Mouse (Mus musculus) embryonic facial prominence, embryonic 15.5 days (tissue): ENCODE data around the gene Frem1. TPM values are rescaled to one million over a fixed set of nuclear protein-coding genes. Genes with fewer than 3 reads are reported as not detected.

Experiments used
- ATAC-seq: fragments of 200-750 bp; cut with Nextera tagmentation; 2 replicates; pipeline ENCODE4 v1.8.0; 2017; ENCODE audit warnings: low read depth, moderate TSS enrichment; ENCODE audit not compliant: insufficient number of reproducible peaks, low FRiP score, low TSS enrichment
- H3K27ac ChIP-seq: fragments of 300-500 bp; sonication (generic); replicated peaks from 2 replicates; pipeline ENCODE4 v1.5.1; 2015; ENCODE audit warnings: mild to moderate bottlenecking, inconsistent platforms
- H3K27me3 ChIP-seq: fragments of 300-500 bp; sonication (generic); 2 replicates; pipeline ENCODE4 v1.6.1; 2015; ENCODE audit warnings: inconsistent platforms
- H3K36me3 ChIP-seq: fragments of 300-500 bp; sonication (generic); 2 replicates; pipeline ENCODE4 v1.6.1; 2015; ENCODE audit warnings: mild to moderate bottlenecking, inconsistent platforms
- H3K4me1 ChIP-seq: fragments of 300-500 bp; sonication (generic); 2 replicates; pipeline ENCODE4 v1.6.1; 2015; ENCODE audit warnings: inconsistent platforms
- H3K4me2 ChIP-seq: fragments of 300-500 bp; sonication (generic); replicated peaks from 2 replicates; pipeline ENCODE4 v1.6.1; 2015; ENCODE audit warnings: mild to moderate bottlenecking, inconsistent platforms
- H3K4me3 ChIP-seq: fragments of 300-500 bp; sonication (generic); replicated peaks from 2 replicates; pipeline ENCODE4 v1.5.1; 2015; ENCODE audit warnings: mild to moderate bottlenecking, inconsistent platforms
- H3K9ac ChIP-seq: fragments of 300-500 bp; sonication (generic); 2 replicates; pipeline ENCODE4 v1.6.1; 2015; ENCODE audit warnings: inconsistent platforms
- H3K9me3 ChIP-seq: fragments of 300-500 bp; sonication (generic); replicated peaks from 2 replicates; pipeline ENCODE4 v1.6.1; 2016; ENCODE audit warnings: inconsistent platforms
- WGBS: fragments of 180-500 bp; shearing (Covaris S2); methylation state at CpG from one replicate; pipeline ENCODE4 v1.1.7; 2015; 5-methylcytosine and 5-hydroxymethylcytosine counted together
- polyA plus RNA-seq: library from polyadenylated mRNA; unstranded; fragments of >200 nt; fragmentation: Nextera tagmentation; extraction: Ambion mirVana; gene quantifications from 2 replicates; pipeline ENCODE4 v1.2.1, GENCODE M21; 2015

Frem1 gene
- polyA plus RNA-seq, 1 experiment from 2014 or later: 13.9 TPM

DNA sequence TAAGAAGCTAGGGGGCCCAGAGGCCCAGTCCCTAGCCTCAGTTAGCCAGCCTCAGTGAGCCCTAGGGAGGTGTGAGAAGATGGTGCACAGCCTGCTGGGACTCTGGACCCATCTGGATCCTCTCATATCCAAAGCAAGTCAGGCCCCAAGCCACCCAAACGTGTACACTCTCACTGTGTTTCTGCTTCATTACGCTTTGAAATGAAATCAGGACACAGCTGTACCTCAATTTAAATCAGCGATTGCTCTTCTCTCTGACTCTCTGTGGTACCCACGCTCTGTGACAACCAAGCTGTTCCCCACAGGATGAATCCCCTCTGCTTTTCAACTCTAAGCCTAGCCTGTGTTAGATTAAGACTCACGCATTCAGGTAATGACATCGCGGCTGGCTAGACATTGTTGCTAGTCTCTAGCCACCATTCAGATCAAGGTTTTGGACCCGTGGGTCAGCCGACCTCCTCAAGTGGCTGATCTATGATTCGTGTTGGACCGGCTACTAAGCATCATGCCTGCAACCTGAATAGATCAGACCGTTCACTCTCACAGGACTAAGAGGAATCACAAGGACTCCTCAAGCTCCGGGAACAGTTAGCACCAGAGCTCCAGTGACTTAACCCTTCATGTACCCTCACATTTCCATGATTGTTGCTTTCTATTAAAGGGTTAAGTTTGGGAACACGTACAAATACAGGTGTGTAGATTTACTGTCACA is 94.2 kb downstream of the Frem1 start:
- H3K36me3 ChIP-seq: peaks cover 13% of the 10 kb centered on the region; the same call in 1 of the 2 replicates
- H3K4me2 ChIP-seq: no peak overlapping the region
- ATAC-seq: peak; percentile 57
- H3K4me3 ChIP-seq: no peak overlapping the region
- no peak overlapping the region for H3K9ac ChIP-seq
- H3K4me1 ChIP-seq: no peaks in the 10 kb centered on the region
- 78% methylated on average over 14 of the region's 14 CpGs for WGBS
- H3K27me3 ChIP-seq: no peaks in the 10 kb centered on the region
- H3K9me3 ChIP-seq: no peaks in the 10 kb centered on the region
- H3K27ac ChIP-seq: no peak overlapping the region

DNA sequence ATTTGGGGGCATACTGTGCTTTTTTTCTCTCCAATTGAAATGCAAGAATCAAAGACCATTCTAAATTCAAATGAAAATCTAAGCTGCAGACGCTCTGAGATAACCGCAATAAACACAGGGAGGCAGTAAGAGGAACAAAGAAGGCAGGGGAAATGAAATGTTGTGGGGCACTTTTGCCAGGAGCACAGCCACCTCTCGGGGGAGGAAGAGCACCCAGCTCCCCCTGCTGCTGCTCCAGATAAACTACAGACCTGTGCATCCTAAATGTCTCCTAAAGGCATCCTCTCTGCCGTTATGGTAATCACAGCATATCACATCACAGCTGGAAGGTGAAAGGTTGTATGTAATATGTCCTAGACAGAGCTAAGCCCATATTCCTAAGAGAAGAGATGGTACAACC is 98.1 kb downstream of the Frem1 start:
- H3K36me3 ChIP-seq: peaks cover 17% of the 10 kb centered on the region; the same call in 1 of the 2 replicates
- H3K4me2 ChIP-seq: no peak overlapping the region
- H3K9me3 ChIP-seq: no peaks in the 10 kb centered on the region
- no peak for ATAC-seq
- H3K9ac ChIP-seq: no peak overlapping the region
- no peaks in the 10 kb centered on the region for H3K27me3 ChIP-seq
- WGBS: 70% methylated on average over 4 of the region's 4 CpGs
- H3K4me1 ChIP-seq: no peaks in the 10 kb centered on the region
- no peak overlapping the region for H3K27ac ChIP-seq
- no peak overlapping the region for H3K4me3 ChIP-seq

DNA sequence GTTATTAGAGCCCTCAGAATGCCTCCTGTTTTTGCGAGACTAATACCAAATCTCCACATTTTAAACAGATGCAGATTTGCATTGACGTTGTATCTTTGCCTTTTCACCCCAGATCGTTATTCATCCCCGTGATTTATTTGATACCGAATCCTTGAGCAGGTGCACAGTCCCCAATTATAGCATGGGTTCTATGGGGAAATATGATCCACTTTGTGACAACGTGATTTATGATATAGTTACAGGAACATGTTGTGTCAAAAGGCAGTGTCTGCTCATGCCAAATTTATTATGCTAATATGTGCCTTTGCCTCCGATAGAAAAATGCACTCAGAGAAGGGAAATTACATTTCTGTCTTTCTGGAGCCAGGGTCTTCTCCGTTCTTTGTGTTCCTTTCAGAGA is 102.6 kb downstream of the Frem1 start:
- Histone ChIP-seq H3K4me3 (no peak overlapping the region), H3K9me3 (no peaks in the 10 kb centered on the region), H3K27me3 (no peaks in the 10 kb centered on the region), H3K4me2 (no peak overlapping the region), H3K9ac (no peak overlapping the region), H3K36me3 (peaks cover 8% of the 10 kb centered on the region; the same call in 1 of the 2 replicates), H3K27ac (no peak overlapping the region), H3K4me1 (no peaks in the 10 kb centered on the region)
- no peak for ATAC-seq
- 68% methylated on average over 8 of the region's 8 CpGs for WGBS

DNA sequence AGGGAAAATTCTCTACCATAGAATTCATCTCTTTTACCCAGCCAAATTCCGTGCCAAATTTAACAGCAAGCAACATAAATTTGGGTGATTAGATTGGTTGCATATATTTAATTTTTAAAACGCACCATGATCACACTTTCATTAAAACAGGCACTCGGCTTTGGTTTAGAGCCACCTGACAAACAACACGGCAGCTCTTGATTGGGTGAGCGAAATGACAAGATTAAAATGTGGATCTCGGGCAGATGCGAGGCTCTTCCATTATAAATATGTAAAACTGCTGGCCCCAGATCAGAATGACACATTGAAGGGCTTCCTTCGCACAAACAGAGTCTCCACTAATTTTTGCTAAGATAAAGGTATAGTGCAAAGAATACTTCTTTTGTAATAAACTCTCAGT is 105.4 kb downstream of the Frem1 start:
- Histone ChIP-seq H3K36me3 (peaks cover 8% of the 10 kb centered on the region; the same call in 1 of the 2 replicates), H3K27ac (no peak overlapping the region), H3K4me3 (no peak overlapping the region), H3K4me2 (no peak overlapping the region), H3K4me1 (no peaks in the 10 kb centered on the region), H3K9ac (no peak overlapping the region), H3K27me3 (no peaks in the 10 kb centered on the region), H3K9me3 (no peaks in the 10 kb centered on the region)
- WGBS: 91% methylated on average over 8 of the region's 8 CpGs
- ATAC-seq: no peak

DNA sequence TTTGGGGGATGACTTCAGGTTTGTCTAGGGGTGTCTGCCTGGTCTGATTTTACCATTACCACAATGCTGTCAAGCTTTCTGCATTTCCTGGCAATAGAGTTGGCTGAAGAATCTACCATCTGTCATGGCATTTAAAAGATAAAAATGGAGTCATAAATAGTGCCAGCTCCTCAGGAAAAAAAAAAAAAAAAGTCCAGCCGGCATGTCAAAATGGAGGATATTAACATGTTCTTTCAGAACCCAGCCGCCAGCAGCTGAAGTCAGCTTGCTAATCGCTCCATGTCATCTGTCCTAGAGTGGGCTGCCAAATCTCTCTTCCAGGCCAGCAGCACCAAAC is 105.9 kb downstream of the Frem1 start:
- H3K27ac ChIP-seq: 0 out of 2 replicates have a peak overlapping the region, but pooled peaks have one; percentile 29
- H3K36me3 ChIP-seq: peaks cover 8% of the 10 kb centered on the region; the same call in 1 of the 2 replicates
- H3K4me3 ChIP-seq: no peak overlapping the region
- H3K4me1 ChIP-seq: no peaks in the 10 kb centered on the region
- no peak overlapping the region for H3K4me2 ChIP-seq
- ATAC-seq: no peak
- WGBS: 70% methylated on average over 3 of the region's 3 CpGs
- H3K9ac ChIP-seq: no peak overlapping the region
- no peaks in the 10 kb centered on the region for H3K27me3 ChIP-seq
- H3K9me3 ChIP-seq: no peaks in the 10 kb centered on the region

DNA sequence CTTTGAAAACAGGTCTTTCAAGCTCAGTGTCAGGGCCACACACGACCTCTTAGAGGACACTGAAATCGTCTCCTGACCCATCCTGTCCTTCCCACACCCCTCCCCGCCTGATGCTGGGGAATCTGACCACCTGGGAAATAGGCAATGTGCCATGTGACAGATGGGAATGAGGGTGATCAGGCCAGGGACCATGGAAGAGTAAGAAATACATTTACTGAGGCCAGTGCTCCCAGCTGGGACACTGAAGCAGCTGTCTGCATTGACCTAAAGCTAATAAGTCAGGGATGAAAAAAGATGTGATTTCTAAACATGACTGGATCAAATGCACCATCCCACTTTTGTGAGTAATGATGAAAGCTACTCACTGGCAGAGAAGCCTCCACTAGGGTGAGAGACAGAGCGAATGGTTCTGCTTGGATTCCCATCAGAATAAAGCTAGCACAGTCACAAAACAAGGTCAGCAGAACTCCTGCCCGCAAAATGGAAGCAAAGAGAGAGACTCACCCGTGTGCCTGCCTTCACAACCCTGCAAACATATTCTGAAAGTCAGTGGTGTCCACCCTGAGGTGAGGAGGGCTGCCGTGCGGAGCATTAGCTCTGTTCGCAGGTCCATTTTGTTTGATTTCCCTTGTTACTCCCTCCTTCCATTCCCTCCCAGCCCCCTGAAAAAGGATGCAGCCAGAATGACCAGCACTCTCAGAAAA is 106.4 kb downstream of the Frem1 start:
- no peak overlapping the region for H3K9ac ChIP-seq
- no peak for ATAC-seq
- no peak overlapping the region for H3K4me2 ChIP-seq
- no peak overlapping the region for H3K4me3 ChIP-seq
- H3K27me3 ChIP-seq: no peaks in the 10 kb centered on the region
- no peaks in the 10 kb centered on the region for H3K4me1 ChIP-seq
- 85% methylated on average over 9 of the region's 9 CpGs for whole genome bisulfite sequencing
- H3K9me3 ChIP-seq: no peaks in the 10 kb centered on the region
- peaks cover 8% of the 10 kb centered on the region; the same call in 1 of the 2 replicates for H3K36me3 ChIP-seq
- 0 out of 2 replicates have a peak overlapping the region, but pooled peaks have one; percentile 29 for H3K27ac ChIP-seq

DNA sequence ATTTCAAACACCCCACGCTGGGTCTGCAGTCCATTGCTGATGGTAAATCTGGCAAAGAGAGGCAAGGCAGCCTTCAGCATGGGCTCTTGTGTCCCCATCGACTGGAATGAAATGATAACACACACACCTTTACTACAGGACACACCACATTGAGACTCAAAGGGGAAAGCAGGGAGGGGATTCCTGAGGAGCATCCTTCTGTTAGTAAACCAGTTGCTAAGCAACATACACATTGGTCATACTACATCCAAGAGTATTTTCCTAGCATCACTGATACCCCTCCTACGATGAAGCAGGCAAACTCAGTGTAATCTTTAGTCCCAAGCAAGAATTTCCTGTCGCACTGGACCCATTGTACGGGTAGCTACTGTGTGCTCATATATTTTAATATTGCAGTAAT is 111.5 kb downstream of the Frem1 start:
- Histone ChIP-seq H3K4me2 (no peak overlapping the region), H3K9me3 (no peaks in the 10 kb centered on the region), H3K27me3 (no peaks in the 10 kb centered on the region), H3K4me1 (no peaks in the 10 kb centered on the region), H3K9ac (no peak overlapping the region), H3K4me3 (no peak overlapping the region), H3K27ac (no peak overlapping the region), H3K36me3 (peaks cover 11% of the 10 kb centered on the region; the same call in 1 of the 2 replicates)
- WGBS: 89% methylated on average over 5 of the region's 5 CpGs
- ATAC-seq: no peak

DNA sequence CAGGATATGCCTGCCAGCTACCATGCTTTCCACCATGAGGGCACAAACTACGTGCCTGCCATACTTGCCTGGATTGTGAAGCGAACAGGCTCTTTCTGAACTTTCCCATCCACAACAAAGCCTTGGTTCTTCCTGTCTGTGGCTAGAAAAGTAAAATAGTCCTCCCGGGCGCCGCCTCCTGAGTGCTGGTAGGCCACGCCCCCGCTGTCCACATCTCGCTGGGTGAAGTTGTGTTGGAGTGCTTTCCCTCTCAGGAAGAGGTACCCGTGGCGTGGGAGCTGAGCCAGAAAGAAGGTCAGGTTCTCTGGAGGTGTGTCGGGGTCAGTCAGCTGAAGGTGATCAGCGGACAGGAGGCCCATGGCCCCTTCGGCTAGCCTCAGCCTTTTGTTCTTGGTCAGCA is 111.9 kb downstream of the Frem1 start:
- H3K27ac ChIP-seq: no peak overlapping the region
- WGBS: 84% methylated on average over 13 of the region's 13 CpGs
- H3K36me3 ChIP-seq: peaks cover 11% of the 10 kb centered on the region; the same call in 1 of the 2 replicates
- no peak overlapping the region for H3K9ac ChIP-seq
- ATAC-seq: no peak
- no peak overlapping the region for H3K4me2 ChIP-seq
- H3K4me1 ChIP-seq: no peaks in the 10 kb centered on the region
- H3K27me3 ChIP-seq: no peaks in the 10 kb centered on the region
- H3K9me3 ChIP-seq: no peaks in the 10 kb centered on the region
- H3K4me3 ChIP-seq: no peak overlapping the region

DNA sequence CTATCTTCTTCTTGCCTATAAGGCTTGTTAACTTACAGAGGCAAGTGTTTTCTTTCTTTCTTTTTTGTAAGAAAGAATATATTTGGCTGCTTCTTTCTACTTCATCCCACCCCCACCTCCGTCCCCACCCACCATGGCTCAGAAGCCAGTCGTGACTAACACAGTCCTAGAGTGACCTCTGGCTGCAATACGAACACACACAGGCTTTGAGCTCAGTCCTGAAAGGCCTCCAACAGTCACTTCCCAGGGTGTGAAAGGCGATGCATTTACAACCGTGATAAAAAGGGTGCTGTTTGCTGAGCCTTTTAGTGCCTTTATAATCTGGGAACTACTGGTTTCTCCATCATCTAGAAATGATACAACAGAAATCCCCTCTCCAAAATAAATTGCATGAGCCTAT is 117.8 kb downstream of the Frem1 start:
- Histone ChIP-seq H3K4me3 (no peak overlapping the region), H3K9ac (no peak overlapping the region), H3K27me3 (no peaks in the 10 kb centered on the region), H3K27ac (no peak overlapping the region), H3K9me3 (no peaks in the 10 kb centered on the region), H3K36me3 (peaks cover 2% of the 10 kb centered on the region; the same call in 1 of the 2 replicates), H3K4me1 (no peaks in the 10 kb centered on the region), H3K4me2 (no peak overlapping the region)
- WGBS: 23% methylated on average over 5 of the region's 5 CpGs
- ATAC-seq: peak; percentile 72; the same call in 1 of the 2 replicates

DNA sequence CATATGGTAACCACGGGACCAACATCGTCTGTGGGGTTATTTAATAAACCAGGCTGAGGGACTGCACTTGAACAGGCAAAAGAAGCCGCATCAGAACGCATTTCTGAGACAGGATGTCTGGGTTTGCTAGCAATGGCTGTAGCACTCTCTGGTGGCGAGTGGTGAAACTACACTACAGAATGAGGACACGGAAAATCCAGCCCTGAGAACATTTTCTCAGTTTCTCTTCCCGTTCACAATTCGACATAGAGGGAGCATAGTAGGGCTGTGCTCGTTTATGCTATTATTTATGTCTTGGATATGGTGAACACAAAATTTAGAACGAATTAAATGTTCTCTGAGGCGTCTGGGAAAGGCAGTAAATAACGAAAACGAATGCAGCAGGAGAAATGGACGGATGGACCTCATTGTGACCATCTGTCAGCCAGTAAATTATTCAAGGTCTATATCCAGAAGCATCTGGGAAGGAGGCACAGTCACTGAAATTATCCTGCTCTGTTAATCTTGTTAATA is 118.4 kb downstream of the Frem1 start:
- WGBS: 13% methylated on average over 14 of the region's 14 CpGs
- Histone ChIP-seq H3K9ac (no peak overlapping the region), H3K27me3 (no peaks in the 10 kb centered on the region), H3K27ac (no peak overlapping the region), H3K4me2 (peak overlapping the region; percentile 25; the same call in 1 of the 2 replicates), H3K4me3 (peak overlapping the region; percentile 16), H3K36me3 (no peaks in the 10 kb centered on the region; the same call in 1 of the 2 replicates), H3K4me1 (no peaks in the 10 kb centered on the region), H3K9me3 (no peaks in the 10 kb centered on the region)
- ATAC-seq: no peak

DNA sequence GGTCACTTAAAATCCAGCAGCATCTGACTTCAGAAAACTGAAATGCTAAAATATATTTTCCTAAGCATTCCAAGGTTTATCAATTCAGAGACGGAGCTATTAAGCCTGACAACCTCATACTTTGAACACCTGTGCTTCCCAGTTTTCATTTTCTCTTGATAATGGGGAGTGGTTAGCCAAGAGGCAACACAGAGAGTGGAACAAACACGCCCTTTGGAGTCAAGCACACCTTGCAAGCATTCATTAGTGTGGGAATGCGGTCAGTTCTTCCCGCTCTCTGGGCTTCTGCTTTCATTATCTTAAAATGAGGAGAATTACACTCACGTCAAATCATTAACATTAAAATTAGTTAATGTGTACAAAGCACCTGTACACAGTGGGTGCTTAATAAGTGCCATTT is 122.1 kb downstream of the Frem1 start:
- H3K36me3 ChIP-seq: no peaks in the 10 kb centered on the region; the same call in 1 of the 2 replicates
- H3K9ac ChIP-seq: no peak overlapping the region
- 84% methylated on average over 5 of the region's 5 CpGs for WGBS
- ATAC-seq: no peak
- H3K4me3 ChIP-seq: no peak overlapping the region
- no peak overlapping the region for H3K4me2 ChIP-seq
- H3K27me3 ChIP-seq: no peaks in the 10 kb centered on the region
- H3K9me3 ChIP-seq: no peaks in the 10 kb centered on the region
- H3K4me1 ChIP-seq: no peaks in the 10 kb centered on the region
- no peak overlapping the region for H3K27ac ChIP-seq
